Mouse (Mus musculus): ENCODE data around the gene Rbpjl. TPM values are rescaled to one million over a fixed set of nuclear protein-coding genes. Genes with fewer than 3 reads are reported as not detected.

The Rbpjl gene
- polyA plus RNA-seq, 1 experiment from 2014 or later = 0.37 TPM

DNA sequence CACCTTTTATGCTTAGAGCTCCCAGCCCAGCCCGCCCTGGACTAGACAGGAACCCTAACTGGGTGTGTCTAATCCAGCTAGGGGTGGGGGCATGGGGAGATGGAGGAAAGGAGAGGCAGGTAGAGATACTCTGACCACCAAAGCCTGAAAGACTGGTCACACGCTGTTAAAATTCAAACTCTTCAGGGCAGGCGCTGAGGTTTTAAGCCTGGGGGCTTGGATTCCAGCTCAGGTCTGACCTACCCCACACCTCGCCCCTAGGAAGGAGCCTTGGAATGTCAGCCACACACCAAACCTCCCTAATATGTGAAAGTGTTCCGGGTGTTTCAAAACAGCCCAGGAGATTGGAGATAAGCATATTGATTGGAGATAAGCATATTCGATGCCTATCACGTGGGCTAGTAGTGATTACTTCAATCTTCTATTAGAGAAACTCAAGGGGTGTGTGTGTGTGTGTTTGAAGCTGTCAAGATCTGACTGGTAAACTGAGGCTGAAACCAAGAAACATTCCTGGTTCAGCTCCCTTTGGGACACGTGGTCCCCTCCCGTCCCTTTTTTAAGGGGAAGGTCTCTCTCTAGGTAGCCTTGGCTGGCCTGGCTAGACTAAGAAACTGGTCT is 30.4 kb downstream of the Rbpjl start:
- Histone ChIP-seq H3K36me3 (no peaks in the 10 kb centered on the region), H3K9me3 (replicated peaks) (no peaks in the 10 kb centered on the region), H3K4me3 (no peak overlapping the region), H3K27ac (no peak overlapping the region), H3K9ac (no peak overlapping the region), H3K4me2 (replicated peaks) (no peak overlapping the region), H3K27me3 (peaks cover 11% of the 10 kb centered on the region), H3K4me1 (peaks cover 26% of the 10 kb centered on the region)
- 78% methylated on average over 9 of the region's 9 CpGs for WGBS
- ATAC-seq (ENCODE audit: low FRiP score) = no peak

DNA sequence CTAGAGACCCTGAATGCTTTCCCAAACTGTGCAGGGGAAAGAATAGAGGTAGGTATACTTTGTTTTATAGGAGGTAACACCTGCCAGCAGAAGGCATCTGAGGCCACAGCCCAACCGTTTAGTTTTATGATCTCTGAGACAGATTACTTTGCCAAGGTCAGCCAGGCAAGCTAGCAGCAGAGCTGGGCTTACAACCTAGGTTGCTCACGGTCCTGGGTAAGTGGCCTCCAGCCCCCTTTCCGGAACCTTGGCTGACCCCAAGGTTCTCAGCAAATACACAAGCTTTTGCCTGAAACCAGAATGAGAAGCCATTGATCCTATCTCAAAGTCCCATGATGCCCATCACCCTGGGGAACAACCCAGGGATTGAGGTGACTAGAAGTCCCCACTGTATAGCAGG is 31.7 kb downstream of the Rbpjl start:
- 85% methylated on average over 3 of the region's 3 CpGs for WGBS
- Histone ChIP-seq H3K4me3 (no peak overlapping the region), H3K9ac (no peak overlapping the region), H3K27me3 (peaks cover 8% of the 10 kb centered on the region), H3K4me2 (replicated peaks) (no peak overlapping the region), H3K9me3 (replicated peaks) (no peaks in the 10 kb centered on the region), H3K36me3 (no peaks in the 10 kb centered on the region), H3K4me1 (peaks cover 24% of the 10 kb centered on the region), H3K27ac (no peak overlapping the region)
- ATAC-seq (ENCODE audit: low FRiP score) = no peak

DNA sequence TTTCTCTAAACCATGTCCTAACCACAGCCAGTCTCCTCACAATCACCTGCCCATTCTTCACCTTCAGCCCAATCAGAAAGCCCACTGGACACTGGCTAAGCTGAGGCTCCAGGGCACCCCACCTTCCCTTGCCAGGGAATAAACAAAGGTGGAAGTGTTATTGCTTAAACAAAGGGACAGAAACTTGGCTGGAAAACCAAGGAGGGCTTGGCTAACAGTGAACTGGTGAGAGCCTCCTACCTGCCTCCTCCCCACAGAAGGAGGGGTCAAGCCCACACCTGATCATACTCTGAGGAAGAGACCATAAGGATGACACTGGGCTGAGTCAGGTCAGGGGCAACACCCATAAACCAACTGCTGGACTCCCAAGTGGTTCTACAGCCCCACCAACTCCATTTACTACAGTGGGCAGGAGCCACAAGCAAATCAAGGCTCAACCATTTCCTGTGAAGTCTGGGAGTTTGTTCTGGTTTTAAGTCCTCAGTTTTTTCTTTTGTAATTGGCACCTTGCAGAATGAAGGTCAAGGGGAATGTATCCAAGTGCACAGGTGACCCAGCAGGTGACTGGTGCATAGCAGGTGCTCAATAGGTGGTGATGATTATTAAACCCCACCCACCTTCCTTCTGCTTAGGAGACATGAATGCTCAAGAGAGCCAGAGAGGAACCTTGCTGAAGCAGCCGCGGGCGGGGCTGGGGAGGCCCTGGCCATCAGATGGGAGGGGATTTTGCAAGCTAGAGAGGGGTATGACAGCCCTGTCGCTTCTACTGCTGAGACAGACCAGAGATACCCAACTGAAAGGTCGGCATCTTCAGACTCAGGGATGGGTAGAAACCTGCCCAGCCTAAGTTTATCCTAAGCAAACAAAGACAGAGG is 32.5 kb downstream of the Rbpjl start:
- Histone ChIP-seq H3K27me3 (peaks cover 4% of the 10 kb centered on the region), H3K36me3 (no peaks in the 10 kb centered on the region), H3K4me1 (peaks cover 26% of the 10 kb centered on the region), H3K9ac (no peak overlapping the region), H3K9me3 (replicated peaks) (no peaks in the 10 kb centered on the region), H3K4me3 (no peak overlapping the region), H3K27ac (no peak overlapping the region), H3K4me2 (replicated peaks) (no peak overlapping the region)
- 44% methylated on average over 5 of the region's 5 CpGs for WGBS
- ATAC-seq (ENCODE audit: low FRiP score) = no peak

DNA sequence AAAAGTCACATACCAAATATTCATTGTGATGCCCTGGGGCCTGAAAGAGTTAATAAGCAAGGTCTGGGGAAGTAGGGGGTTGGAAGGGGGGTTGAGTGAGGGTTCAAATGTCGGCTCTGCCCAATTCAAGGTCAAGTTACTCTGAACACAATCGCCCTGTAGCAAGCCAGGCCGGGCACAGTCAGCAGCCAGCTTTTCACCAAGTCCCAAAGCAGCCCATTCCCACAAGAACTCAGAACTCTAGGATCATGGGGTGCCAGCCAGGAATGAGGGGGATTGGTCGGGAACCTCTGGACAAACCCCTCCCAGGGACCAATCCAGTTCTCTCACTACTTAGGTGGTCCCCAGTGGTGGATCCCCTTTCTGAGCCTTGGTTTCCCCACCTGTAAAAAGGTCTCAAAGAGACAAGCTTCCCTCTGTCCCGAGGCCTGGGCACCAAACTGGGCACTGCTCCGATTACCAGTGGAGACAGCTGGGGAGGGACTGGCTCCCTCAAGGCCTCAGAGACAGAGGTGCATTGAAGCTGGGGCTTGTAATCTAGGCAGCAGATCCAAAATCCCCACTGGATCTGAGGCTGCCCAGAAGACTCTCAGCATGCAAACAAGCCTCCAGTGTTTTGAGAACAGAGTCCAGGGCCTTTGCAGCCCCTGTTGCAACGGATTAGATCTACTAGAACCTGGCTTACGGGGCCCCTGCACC is 33.4 kb downstream of the Rbpjl start:
- no peak overlapping the region for H3K4me3 ChIP-seq
- H3K27me3 ChIP-seq = peaks cover 10% of the 10 kb centered on the region
- 0 out of 2 replicates have a peak overlapping the region, but pooled peaks have one; percentile 48 for H3K27ac ChIP-seq
- no peak overlapping the region for H3K4me2 ChIP-seq (replicated peaks)
- ATAC-seq (ENCODE audit: low FRiP score) = no peak
- H3K9me3 ChIP-seq (replicated peaks) = no peaks in the 10 kb centered on the region
- H3K36me3 ChIP-seq = no peaks in the 10 kb centered on the region
- H3K4me1 ChIP-seq = peaks cover 25% of the 10 kb centered on the region
- H3K9ac ChIP-seq = no peak overlapping the region
- 25% methylated on average over 8 of the region's 8 CpGs for WGBS

DNA sequence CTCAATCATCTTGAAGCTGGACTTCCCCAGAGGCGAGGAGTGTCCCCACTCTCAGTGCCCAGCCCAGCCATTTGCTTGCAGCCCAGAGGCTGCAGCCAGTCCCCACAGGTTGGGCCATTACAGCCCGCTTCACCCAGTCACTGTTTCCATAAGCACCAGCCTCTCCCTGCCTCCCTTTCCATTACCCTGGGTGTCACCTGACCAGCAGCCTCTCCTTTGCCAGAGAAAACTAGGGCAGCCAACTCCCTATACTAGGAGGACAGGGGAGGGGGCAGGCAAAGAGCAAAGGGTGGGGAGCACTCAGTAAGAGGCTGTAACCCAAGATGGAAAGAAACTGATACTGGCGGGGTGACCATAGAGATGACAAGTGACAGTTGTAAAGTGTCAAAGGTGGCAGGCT is 34.0 kb downstream of the Rbpjl start:
- Histone ChIP-seq H3K4me2 (replicated peaks) (no peak overlapping the region), H3K4me3 (no peak overlapping the region), H3K27me3 (peaks cover 16% of the 10 kb centered on the region), H3K27ac (0 out of 2 replicates have a peak overlapping the region, but pooled peaks have one; percentile 48), H3K9me3 (replicated peaks) (no peaks in the 10 kb centered on the region), H3K9ac (no peak overlapping the region), H3K36me3 (no peaks in the 10 kb centered on the region), H3K4me1 (peaks cover 27% of the 10 kb centered on the region)
- 52% methylated on average over 3 of the region's 3 CpGs for WGBS
- no peak for ATAC-seq (ENCODE audit: low FRiP score)

DNA sequence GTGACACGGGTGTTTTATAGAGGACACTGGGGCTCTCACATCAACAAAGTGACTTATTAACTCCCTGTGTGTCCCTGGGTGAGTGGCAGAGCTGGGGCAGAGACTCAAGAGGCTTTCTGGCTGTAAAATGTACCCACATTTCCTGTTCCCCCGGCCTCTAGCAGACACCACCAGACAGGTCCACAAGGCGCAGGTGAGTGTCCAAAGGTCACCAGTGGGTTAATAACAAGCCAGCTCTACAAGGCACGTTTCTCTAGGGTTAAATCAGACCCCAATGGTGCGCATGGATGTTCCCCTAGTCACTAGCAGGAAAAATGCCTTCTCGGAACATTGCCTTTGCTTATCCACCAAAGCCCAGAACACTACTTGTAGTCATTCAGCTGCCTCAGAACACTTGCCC is 34.8 kb downstream of the Rbpjl start:
- no peak overlapping the region for H3K4me2 ChIP-seq (replicated peaks)
- no peak overlapping the region for H3K9ac ChIP-seq
- H3K4me1 ChIP-seq = peaks cover 28% of the 10 kb centered on the region
- H3K4me3 ChIP-seq = no peak overlapping the region
- H3K9me3 ChIP-seq (replicated peaks) = no peaks in the 10 kb centered on the region
- no peak for ATAC-seq (ENCODE audit: low FRiP score)
- peaks cover 18% of the 10 kb centered on the region for H3K27me3 ChIP-seq
- H3K36me3 ChIP-seq = no peaks in the 10 kb centered on the region
- H3K27ac ChIP-seq = no peak overlapping the region
- whole genome bisulfite sequencing = 76% methylated on average over 6 of the region's 6 CpGs

DNA sequence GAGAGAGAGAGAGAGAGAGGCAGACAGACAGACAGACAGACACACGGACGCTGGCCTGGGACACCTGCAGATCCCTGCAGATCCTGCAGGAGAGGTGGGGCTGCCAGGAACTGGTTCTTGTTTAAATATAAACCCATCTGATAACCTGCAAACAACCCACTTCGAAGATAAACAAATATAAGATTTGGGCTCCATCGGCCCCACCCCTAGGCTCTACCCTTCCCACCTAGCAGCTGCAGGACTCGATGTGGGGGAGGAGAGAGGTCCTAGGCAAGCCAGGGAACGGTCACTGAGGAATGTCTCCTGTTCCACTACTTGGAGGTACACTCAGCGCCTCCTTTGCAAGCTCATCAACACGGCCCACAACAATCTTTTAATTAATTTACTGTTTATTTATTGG is 35.3 kb downstream of the Rbpjl start:
- Histone ChIP-seq H3K9ac (no peak overlapping the region), H3K27ac (no peak overlapping the region), H3K27me3 (peaks cover 18% of the 10 kb centered on the region), H3K4me1 (peaks cover 33% of the 10 kb centered on the region), H3K9me3 (replicated peaks) (no peaks in the 10 kb centered on the region), H3K4me2 (replicated peaks) (no peak overlapping the region), H3K36me3 (no peaks in the 10 kb centered on the region), H3K4me3 (no peak overlapping the region)
- no peak for ATAC-seq (ENCODE audit: low FRiP score)
- 71% methylated on average over 8 of the region's 8 CpGs for whole genome bisulfite sequencing

DNA sequence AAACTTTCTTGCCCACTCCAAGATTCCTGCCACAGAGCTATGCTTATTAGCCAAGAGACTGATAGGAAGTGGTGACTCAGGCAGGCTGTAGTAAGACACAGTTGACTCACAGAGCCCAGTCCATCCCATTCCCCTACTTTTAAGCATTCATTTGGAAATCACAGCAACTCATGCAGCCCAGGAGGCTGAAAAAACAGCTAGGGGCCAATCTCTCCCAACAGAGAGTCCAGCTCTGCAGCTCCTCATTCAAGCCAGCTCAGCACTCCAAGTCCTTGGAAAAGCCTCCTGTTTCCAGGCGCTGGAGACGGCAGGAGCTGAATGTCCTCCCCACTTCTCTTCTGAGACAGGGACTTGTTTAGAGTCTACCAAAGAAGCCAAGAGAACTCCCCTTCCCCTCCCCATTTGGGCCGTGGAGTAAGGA is 36.1 kb downstream of the Rbpjl start:
- 70% methylated on average over 3 of the region's 3 CpGs for WGBS
- Histone ChIP-seq H3K4me2 (replicated peaks) (no peak overlapping the region), H3K27me3 (peaks cover 18% of the 10 kb centered on the region), H3K9me3 (replicated peaks) (no peaks in the 10 kb centered on the region), H3K4me1 (peaks cover 38% of the 10 kb centered on the region), H3K27ac (no peak overlapping the region), H3K36me3 (no peaks in the 10 kb centered on the region), H3K4me3 (no peak overlapping the region), H3K9ac (no peak overlapping the region)
- ATAC-seq (ENCODE audit: low FRiP score) = no peak

DNA sequence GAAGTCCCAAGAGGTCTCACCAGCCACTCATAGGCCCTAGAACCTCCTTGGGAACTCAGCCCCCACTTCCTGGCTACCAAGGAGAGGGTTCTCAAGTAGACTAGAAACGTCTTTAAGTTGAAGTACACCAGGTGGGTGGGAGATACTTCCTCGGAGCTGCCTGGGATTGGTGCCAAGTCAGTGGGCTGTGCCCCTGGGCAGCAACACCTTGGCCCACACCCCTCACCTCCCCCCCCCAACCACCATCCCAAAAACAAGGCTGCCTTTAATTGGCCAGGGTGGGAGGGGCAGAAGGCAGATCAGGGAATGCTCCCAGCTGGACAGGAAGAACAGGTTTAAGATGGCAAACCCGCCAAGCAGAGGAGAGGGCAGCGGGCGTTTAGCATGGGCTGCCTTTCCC is 37.4 kb downstream of the Rbpjl start:
- WGBS = 82% methylated on average over 5 of the region's 5 CpGs
- Histone ChIP-seq H3K4me1 (peaks cover 38% of the 10 kb centered on the region), H3K27ac (no peak overlapping the region), H3K9ac (no peak overlapping the region), H3K4me3 (no peak overlapping the region), H3K4me2 (replicated peaks) (no peak overlapping the region), H3K9me3 (replicated peaks) (no peaks in the 10 kb centered on the region), H3K27me3 (peaks cover 14% of the 10 kb centered on the region), H3K36me3 (no peaks in the 10 kb centered on the region)
- ATAC-seq (ENCODE audit: low FRiP score) = no peak

DNA sequence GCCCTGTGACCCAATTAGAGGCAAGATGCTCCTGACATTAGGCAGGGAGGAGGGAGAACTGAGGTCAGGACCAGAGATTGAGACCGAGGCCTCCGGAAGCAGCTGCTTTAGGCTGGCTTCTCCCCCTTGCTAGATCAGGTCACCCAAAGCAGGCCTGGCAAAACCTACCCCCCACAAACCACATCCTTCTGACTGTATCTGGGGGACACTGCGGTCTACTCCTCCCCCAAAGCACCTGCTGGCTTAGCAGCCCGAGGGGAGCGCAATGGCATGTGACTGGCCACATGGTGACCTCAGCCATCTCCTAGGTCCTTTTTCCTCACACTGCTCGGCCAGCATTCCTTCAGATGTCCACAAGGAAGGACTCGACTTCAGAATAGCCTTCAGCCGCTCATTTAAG is 38.2 kb downstream of the Rbpjl start:
- Histone ChIP-seq H3K27me3 (peaks cover 14% of the 10 kb centered on the region), H3K4me3 (no peak overlapping the region), H3K4me1 (peaks cover 35% of the 10 kb centered on the region), H3K27ac (no peak overlapping the region), H3K9ac (no peak overlapping the region), H3K36me3 (no peaks in the 10 kb centered on the region), H3K4me2 (replicated peaks) (peak overlapping the region; percentile 91; the same call in 1 of the 2 replicates), H3K9me3 (replicated peaks) (no peaks in the 10 kb centered on the region)
- WGBS = 38% methylated on average over 8 of the region's 8 CpGs
- no peak for ATAC-seq (ENCODE audit: low FRiP score)

DNA sequence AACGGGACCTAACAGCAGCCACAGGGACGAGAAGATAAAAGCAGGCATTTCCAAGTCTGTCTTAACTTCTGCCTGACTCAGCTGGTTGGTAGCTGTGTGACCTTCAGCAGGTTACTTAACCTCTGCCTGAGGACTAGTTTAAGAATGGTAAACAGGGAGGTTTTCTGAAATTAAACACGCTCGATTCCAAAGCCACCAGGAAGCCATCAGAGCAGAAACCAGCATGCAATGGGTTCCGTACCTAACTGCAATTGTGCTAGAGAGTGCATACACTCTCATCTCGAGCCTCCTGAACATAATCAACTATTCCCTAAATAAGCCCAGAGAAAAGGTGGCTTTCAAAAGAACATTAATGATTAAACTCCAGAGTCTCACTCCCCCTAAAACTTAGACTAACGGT is 38.8 kb downstream of the Rbpjl start:
- WGBS = 24% methylated on average over 7 of the region's 7 CpGs
- ATAC-seq (ENCODE audit: low FRiP score) = no peak
- Histone ChIP-seq H3K4me2 (replicated peaks) (peak overlapping the region; percentile 91), H3K27ac (no peak overlapping the region), H3K27me3 (peaks cover 14% of the 10 kb centered on the region), H3K4me1 (peaks cover 35% of the 10 kb centered on the region), H3K36me3 (no peaks in the 10 kb centered on the region), H3K4me3 (0 out of 2 replicates have a peak overlapping the region, but pooled peaks have one; percentile 50), H3K9me3 (replicated peaks) (no peaks in the 10 kb centered on the region), H3K9ac (no peak overlapping the region)

DNA sequence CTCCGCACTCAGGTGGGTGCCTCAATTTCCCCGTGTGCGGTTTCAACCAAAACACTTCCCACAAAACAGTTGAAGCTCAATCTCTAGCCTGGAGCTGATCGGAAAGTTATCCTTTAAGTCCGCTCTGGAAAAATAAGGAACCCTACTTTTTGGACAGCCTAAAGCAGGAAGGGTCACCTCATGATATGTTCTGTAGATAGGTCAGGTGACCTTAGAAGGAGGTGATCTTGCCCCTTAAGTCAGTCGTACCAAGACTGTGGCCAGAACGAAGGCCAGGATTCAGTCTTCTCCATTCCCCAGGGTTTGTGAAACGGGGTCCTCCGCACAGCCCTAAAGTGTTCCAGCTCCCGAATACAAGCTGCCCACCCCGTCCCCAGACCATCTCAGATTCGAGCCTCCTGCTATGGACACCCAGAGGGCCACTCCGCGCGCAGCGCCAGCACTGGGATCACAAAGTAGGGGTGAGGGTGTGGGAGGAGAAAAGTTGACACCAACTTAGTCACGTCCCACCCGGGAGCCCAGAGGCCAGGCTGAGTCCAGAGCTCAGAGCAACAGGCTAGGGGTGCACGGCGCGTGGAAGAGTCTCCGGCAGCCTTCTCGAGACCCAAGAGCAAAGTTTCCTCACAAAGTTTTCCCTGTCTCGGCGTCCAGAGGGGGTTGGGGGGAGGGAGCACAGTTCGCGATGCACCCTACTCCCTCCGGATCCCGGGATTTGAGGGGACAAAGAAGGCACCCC is 39.5 kb downstream of the Rbpjl start:
- Histone ChIP-seq H3K27me3 (peaks cover 14% of the 10 kb centered on the region), H3K4me2 (replicated peaks) (peak overlapping the region; percentile 91), H3K4me1 (peaks cover 31% of the 10 kb centered on the region), H3K36me3 (no peaks in the 10 kb centered on the region), H3K4me3 (peak overlapping the region; percentile 50), H3K27ac (no peak overlapping the region), H3K9ac (peak overlapping the region; percentile 68), H3K9me3 (replicated peaks) (no peaks in the 10 kb centered on the region)
- WGBS = 3% methylated on average over 29 of the region's 29 CpGs
- ATAC-seq (ENCODE audit: low FRiP score) = peak; percentile 32; the same call in 1 of the 2 replicates

All from hindbrain, embryonic 12.5 days (tissue).